Mouse (Mus musculus) lung, embryonic 16.5 days (tissue): Measurements from ENCODE around the gene Tnfaip8l3. TPM values are rescaled to one million over a fixed set of nuclear protein-coding genes. Genes with fewer than 3 reads are reported as not detected.

Experiments used
- ATAC-seq: fragments of 200-750 bp; cut with Nextera tagmentation; 2 replicates; pipeline ENCODE4 v1.8.0; 2017; ENCODE audit warnings: low read depth, mild to moderate bottlenecking, moderate library complexity
- H3K27ac ChIP-seq: fragments of 300-500 bp; sonication (generic); 2 replicates; pipeline ENCODE4 v1.5.1; 2014; ENCODE audit warnings: mild to moderate bottlenecking, control low read depth, low read length
- H3K27me3 ChIP-seq: fragments of 300-500 bp; sonication (generic); 2 replicates; pipeline ENCODE4 v1.6.1; 2014; ENCODE audit warnings: low read depth, low read length, mixed read lengths; ENCODE audit not compliant: control insufficient read depth, insufficient read depth
- H3K36me3 ChIP-seq: fragments of 300-500 bp; sonication (generic); 2 replicates; pipeline ENCODE4 v1.6.1; 2014; ENCODE audit warnings: low read length; ENCODE audit not compliant: control insufficient read depth, insufficient read depth
- H3K4me1 ChIP-seq: fragments of 300-500 bp; sonication (generic); replicated peaks from 2 replicates; pipeline ENCODE4 v1.6.1; 2014; ENCODE audit warnings: low read length, mixed read lengths; ENCODE audit not compliant: control insufficient read depth, insufficient read depth
- H3K4me2 ChIP-seq: fragments of 300-500 bp; sonication (generic); 2 replicates; pipeline ENCODE4 v1.6.1; 2014; ENCODE audit warnings: low read depth, low read length, control low read depth
- H3K4me3 ChIP-seq: fragments of 300-500 bp; sonication (generic); 2 replicates; pipeline ENCODE4 v1.5.1; 2014; ENCODE audit warnings: mild to moderate bottlenecking, low read length, control low read depth
- H3K9ac ChIP-seq: fragments of 300-500 bp; sonication (generic); 2 replicates; pipeline ENCODE4 v1.6.1; 2014; ENCODE audit warnings: low read length, control low read depth
- H3K9me3 ChIP-seq: fragments of 300-500 bp; sonication (generic); 2 replicates; pipeline ENCODE4 v1.6.1; 2016; ENCODE audit warnings: low read length; ENCODE audit not compliant: control insufficient read depth
- WGBS: fragments of 180-500 bp; shearing (Covaris S2); extraction: QIAGEN DNeasy Blood & Tissue Kit; methylation state at CpG from one replicate; pipeline ENCODE4 v1.1.7; 2014; 5-methylcytosine and 5-hydroxymethylcytosine counted together
- polyA plus RNA-seq: library from polyadenylated mRNA; unstranded; fragments of >200 nt; fragmentation: Nextera tagmentation; extraction: Ambion mirVana; gene quantifications from 2 replicates; pipeline ENCODE4 v1.2.1, GENCODE M21; 2015

Tnfaip8l3 gene
- polyA plus RNA-seq, 1 experiment from 2014 or later: 1.1 TPM

- WGBS: 2% methylated on average over 42 of the region's 42 CpGs
Observed at GRCm38 (mm10) chr9:53974328-53975121, 93.7 kb downstream of the Tnfaip8l3 start.

GRCm38 (mm10) chr9:53973929-53974327, 94.3 kb downstream of the Tnfaip8l3 start:
- Histone ChIP-seq H3K27me3 (peaks cover 31% of the 10 kb centered on the region), H3K9ac (no peak overlapping the region), H3K4me1 (peaks cover 9% of the 10 kb centered on the region), H3K36me3 (no peaks in the 10 kb centered on the region), H3K9me3 (no peaks in the 10 kb centered on the region), H3K4me2 (no peak overlapping the region; the same call in 1 of the 2 replicates), H3K27ac (no peak overlapping the region), H3K4me3 (no peak overlapping the region)
- ATAC-seq: no peak
- 24% methylated on average over 13 of the region's 13 CpGs for WGBS

More at GRCm38 (mm10) chr9:53974328-53975121, 93.7 kb downstream of the Tnfaip8l3 start:
- H3K27ac ChIP-seq: no peak overlapping the region
- no peaks in the 10 kb centered on the region for H3K9me3 ChIP-seq
- H3K9ac ChIP-seq: no peak overlapping the region
- H3K4me3 ChIP-seq: peak overlapping the region; percentile 49
- H3K36me3 ChIP-seq: no peaks in the 10 kb centered on the region
- peaks cover 9% of the 10 kb centered on the region for H3K4me1 ChIP-seq
- peaks cover 31% of the 10 kb centered on the region for H3K27me3 ChIP-seq
- no peak for ATAC-seq
- H3K4me2 ChIP-seq: peak overlapping the region; percentile 77

Other genes starting within 250 kb of the Tnfaip8l3 start
- gene Sln, start 218.2 kb downstream of the Tnfaip8l3 start, polyA plus RNA-seq: 26.3 and 48.9 TPM in 2 replicates
- 0.68 and 0.70 TPM in 2 replicates for gene Elmod1, start 93.1 kb downstream of the Tnfaip8l3 start, polyA plus RNA-seq
- gene Cyp19a1, start 199.7 kb upstream of the Tnfaip8l3 start, polyA plus RNA-seq: not detected in 2 replicates
- not detected in 2 replicates for gene Gldn, start 218.1 kb upstream of the Tnfaip8l3 start, polyA plus RNA-seq